Mouse (Mus musculus) lung, postnatal 0 days (tissue): ENCODE data around the gene Fut7. TPM values are rescaled to one million over a fixed set of nuclear protein-coding genes. Genes with fewer than 3 reads are reported as not detected.
A peak's percentile ranks its signal among the peaks of the same experiment; 100 is the strongest.

Experiments used
- ATAC-seq: fragments of 200-750 bp; cut with Nextera tagmentation; 2 replicates; pipeline ENCODE4 v1.8.0; 2017; ENCODE audit warnings: moderate library complexity
- DNase-seq: peaks from one replicate; pipeline ENCODE4 v3.0.0-alpha.2; 2016; ENCODE audit warnings: low spot score
- H3K27ac ChIP-seq: fragments of 300-500 bp; sonication (generic); 2 replicates; pipeline ENCODE4 v1.5.1; 2014; ENCODE audit warnings: antibody characterized with exemption, mild to moderate bottlenecking, low read length, mixed read lengths
- H3K27me3 ChIP-seq: fragments of 300-500 bp; sonication (generic); replicated peaks from 2 replicates; pipeline ENCODE4 v1.6.1; 2014; ENCODE audit warnings: low read length, mixed read lengths; ENCODE audit not compliant: insufficient read depth
- H3K36me3 ChIP-seq: fragments of 300-500 bp; sonication (generic); 2 replicates; pipeline ENCODE4 v1.6.1; 2014; ENCODE audit warnings: low read length, mixed read lengths; ENCODE audit not compliant: insufficient read depth
- H3K4me1 ChIP-seq: fragments of 300-500 bp; sonication (generic); 2 replicates; pipeline ENCODE4 v1.6.1; 2014; ENCODE audit warnings: antibody characterized with exemption, low read depth, low read length, mixed read lengths; ENCODE audit not compliant: insufficient read depth
- H3K4me2 ChIP-seq: fragments of 300-500 bp; sonication (generic); replicated peaks from 2 replicates; pipeline ENCODE4 v1.6.1; 2014; ENCODE audit warnings: low read depth, mild to moderate bottlenecking, low read length, moderate library complexity, mixed read lengths
- H3K4me3 ChIP-seq: fragments of 300-500 bp; sonication (generic); 2 replicates; pipeline ENCODE4 v1.5.1; 2014; ENCODE audit warnings: low read depth, low read length
- H3K9ac ChIP-seq: fragments of 300-500 bp; sonication (generic); replicated peaks from 2 replicates; pipeline ENCODE4 v1.6.1; 2014; ENCODE audit warnings: low read depth, mild to moderate bottlenecking
- H3K9me3 ChIP-seq: fragments of 300-500 bp; sonication (generic); 2 replicates; pipeline ENCODE4 v1.6.1; 2016; ENCODE audit warnings: low read length, mixed read lengths
- CTCF ChIP-seq: IDR thresholded peaks from 2 replicates; pipeline ENCODE4 v1.5.1; 2016; ENCODE audit warnings: antibody characterized with exemption, mild to moderate bottlenecking
- EP300 ChIP-seq: IDR thresholded peaks from 2 replicates; pipeline ENCODE4 v1.6.1; 2016; ENCODE audit warnings: antibody characterized with exemption, mild to moderate bottlenecking, control low read depth
- WGBS: fragments of 180-500 bp; shearing (Covaris S2); extraction: QIAGEN DNeasy Blood & Tissue Kit; methylation state at CpG from one replicate; pipeline ENCODE4 v1.1.7; 2014; 5-methylcytosine and 5-hydroxymethylcytosine counted together
- microRNA-seq: library from miRNA; unstranded; fragments of <30 nt; microRNA quantifications from one replicate; pipeline ENCODE4, GENCODE M21; 2016
- polyA plus RNA-seq: library from polyadenylated mRNA; unstranded; fragments of >200 nt; fragmentation: Nextera tagmentation; extraction: Ambion mirVana; gene quantifications from 2 replicates; pipeline ENCODE4 v1.2.1, GENCODE M21; 2015

Gene Fut7
- polyA plus RNA-seq, 1 experiment from 2014 or later = 0.45 TPM

GRCm38 (mm10) chr2:25468962-25469915 is 46.2 kb downstream of the Fut7 start:
- 63% methylated on average over 10 of the region's 10 CpGs for WGBS
- peak; percentile 67 for ATAC-seq
- H3K36me3 ChIP-seq = no peaks in the 10 kb centered on the region
- no peak for TF ChIP-seq CTCF
- TF ChIP-seq EP300 = no peak
- H3K4me1 ChIP-seq = no peaks in the 10 kb centered on the region
- H3K4me3 ChIP-seq = no peak overlapping the region
- no peaks in the 10 kb centered on the region for H3K9me3 ChIP-seq
- DNase-seq = peak; percentile 27
- H3K4me2 ChIP-seq = no peak overlapping the region
- no peaks in the 10 kb centered on the region for H3K27me3 ChIP-seq
- no peak overlapping the region for H3K27ac ChIP-seq
- H3K9ac ChIP-seq = no peak overlapping the region

GRCm38 (mm10) chr2:25469969-25470368 is 46.9 kb downstream of the Fut7 start, which contains the start of gene Ptgds:
Gene Ptgds, minus strand, starts transcription at chr2:25470046.
- no peak within 1 kb of the TSS for H3K9ac ChIP-seq
- no peak within 1 kb of the TSS for H3K27ac ChIP-seq
- H3K4me2 ChIP-seq = no peak within 1 kb of the TSS
- no peak for TF ChIP-seq CTCF
- TF ChIP-seq EP300 = no peak
- no peak for DNase-seq
- H3K4me3 ChIP-seq = no peak within 1 kb of the TSS
- WGBS = 20% methylated on average over 6 of the region's 6 CpGs
- no peaks in the 10 kb centered on the region for H3K36me3 ChIP-seq
- no peaks in the 10 kb centered on the region for H3K9me3 ChIP-seq
- no peaks in the 10 kb centered on the region for H3K4me1 ChIP-seq
- H3K27me3 ChIP-seq = no peaks in the 10 kb centered on the region
- ATAC-seq = no peak

GRCm38 (mm10) chr2:25472550-25472949 is 49.5 kb downstream of the Fut7 start:
- no peaks in the 10 kb centered on the region for H3K4me1 ChIP-seq
- no peak for TF ChIP-seq CTCF
- no peak overlapping the region for H3K4me3 ChIP-seq
- no peak overlapping the region for H3K4me2 ChIP-seq
- H3K27me3 ChIP-seq = no peaks in the 10 kb centered on the region
- WGBS = 69% methylated on average over 2 of the region's 2 CpGs
- H3K9ac ChIP-seq = no peak overlapping the region
- H3K36me3 ChIP-seq = no peaks in the 10 kb centered on the region
- DNase-seq (no peak), ATAC-seq (no peak)
- no peaks in the 10 kb centered on the region for H3K9me3 ChIP-seq
- no peak overlapping the region for H3K27ac ChIP-seq

Small RNA genes lying within 50 kb of the gene (microRNA-seq; reads per million reads assigned to microRNA genes)
- not detected for gene Mir3087

Other genes with a start within 250 kb of the Fut7 start
- gene Nrarp, start 242.5 kb upstream of the Fut7 start, polyA plus RNA-seq = 14.1 and 16.0 TPM in 2 replicates
- 13.8 and 14.8 TPM in 2 replicates for gene Tor4a, start 226.4 kb upstream of the Fut7 start, polyA plus RNA-seq
- 74.0 and 80.1 TPM in 2 replicates for gene Nelfb, start 211.8 kb upstream of the Fut7 start, polyA plus RNA-seq
- gene Stpg3, start 208.6 kb upstream of the Fut7 start, polyA plus RNA-seq = 0.12 TPM in 1 of 2 replicates, not detected in the other
- gene Fam166a, start 204.5 kb upstream of the Fut7 start, polyA plus RNA-seq = 0.32 and 0.98 TPM in 2 replicates
- gene Tubb4b, start 198.6 kb upstream of the Fut7 start, polyA plus RNA-seq = 344 and 386 TPM in 2 replicates
- gene Slc34a3, start 188.9 kb upstream of the Fut7 start, polyA plus RNA-seq = not detected in 2 replicates
- 0.10 TPM in 1 of 2 replicates, not detected in the other for gene Rnf224, start 186.5 kb upstream of the Fut7 start, polyA plus RNA-seq
- 3.4 TPM in 2 replicates for gene Rnf208, start 181.0 kb upstream of the Fut7 start, polyA plus RNA-seq
- gene Cysrt1, start 180.8 kb upstream of the Fut7 start, polyA plus RNA-seq = 0.69 and 0.85 TPM in 2 replicates
- 4.1 and 4.3 TPM in 2 replicates for gene AL732309.1, start 176.4 kb upstream of the Fut7 start, polyA plus RNA-seq
- gene Tmem203, start 167.8 kb upstream of the Fut7 start, polyA plus RNA-seq = 43.2 and 44.9 TPM in 2 replicates
- 7.2 and 7.4 TPM in 2 replicates for gene Tprn, start 160.6 kb upstream of the Fut7 start, polyA plus RNA-seq
- gene Ssna1, start 150.8 kb upstream of the Fut7 start, polyA plus RNA-seq = 146 and 173 TPM in 2 replicates
- 88.4 and 89.0 TPM in 2 replicates for gene Anapc2, start 150.8 kb upstream of the Fut7 start, polyA plus RNA-seq
- gene Tmem210, start 135.1 kb upstream of the Fut7 start, polyA plus RNA-seq = not detected in 2 replicates
- 42.2 and 46.5 TPM in 2 replicates for gene Lrrc26, start 133.4 kb upstream of the Fut7 start, polyA plus RNA-seq
- gene Grin1, start 104.1 kb upstream of the Fut7 start, polyA plus RNA-seq = 0.30 and 0.36 TPM in 2 replicates
- gene Man1b1, start 90.9 kb upstream of the Fut7 start, polyA plus RNA-seq = 36.8 and 40.9 TPM in 2 replicates
- gene Dpp7, start 66.9 kb upstream of the Fut7 start, polyA plus RNA-seq = 10.5 and 11.1 TPM in 2 replicates
- 74.4 and 75.5 TPM in 2 replicates for gene Uap1l1, start 57.6 kb upstream of the Fut7 start, polyA plus RNA-seq
- 2.2 and 2.4 TPM in 2 replicates for gene Sapcd2, start 50.9 kb upstream of the Fut7 start, polyA plus RNA-seq
- gene Entpd2, start 27.4 kb upstream of the Fut7 start, polyA plus RNA-seq = 2.6 and 2.8 TPM in 2 replicates
- 42.7 and 45.3 TPM in 2 replicates for gene Npdc1, start 23.9 kb upstream of the Fut7 start, polyA plus RNA-seq
- 2.7 and 4.0 TPM in 2 replicates for gene Abca2, start 5.4 kb downstream of the Fut7 start, polyA plus RNA-seq
- gene Clic3, start 33.6 kb downstream of the Fut7 start, polyA plus RNA-seq = 633 and 715 TPM in 2 replicates
- 67.4 and 68.9 TPM in 2 replicates for gene Paxx, start 37.8 kb downstream of the Fut7 start, polyA plus RNA-seq
- gene Ptgds, start 46.8 kb downstream of the Fut7 start, polyA plus RNA-seq = 5.8 and 6.1 TPM in 2 replicates
- gene Lcn12, start 70.6 kb downstream of the Fut7 start, polyA plus RNA-seq = not detected in 2 replicates
- 39.7 and 43.4 TPM in 2 replicates for gene Fbxw5, start 77.5 kb downstream of the Fut7 start, polyA plus RNA-seq
- gene C8g, start 78.5 kb downstream of the Fut7 start, polyA plus RNA-seq = 2.6 and 3.2 TPM in 2 replicates
- 20.7 and 21.0 TPM in 2 replicates for gene Traf2, start 123.7 kb downstream of the Fut7 start, polyA plus RNA-seq
- 297 and 329 TPM in 2 replicates for gene Edf1, start 134.6 kb downstream of the Fut7 start, polyA plus RNA-seq
- 0.31 and 1.2 TPM in 2 replicates for gene Mamdc4, start 151.6 kb downstream of the Fut7 start, polyA plus RNA-seq
- gene Phpt1, start 152.0 kb downstream of the Fut7 start, polyA plus RNA-seq = 97.7 and 103 TPM in 2 replicates
- gene Ajm1, start 158.5 kb downstream of the Fut7 start, polyA plus RNA-seq = 0.07 TPM in 1 of 2 replicates, not detected in the other
- 34.7 and 41.2 TPM in 2 replicates for gene Rabl6, start 185.3 kb downstream of the Fut7 start, polyA plus RNA-seq
- gene Ccdc183, start 194.4 kb downstream of the Fut7 start, polyA plus RNA-seq = 0.38 and 0.44 TPM in 2 replicates
- gene Tmem141, start 198.7 kb downstream of the Fut7 start, polyA plus RNA-seq = 26.0 and 29.9 TPM in 2 replicates
- gene Fcna, start 204.8 kb downstream of the Fut7 start, polyA plus RNA-seq = 2.5 and 2.8 TPM in 2 replicates
- not detected in 2 replicates for gene Lcn8, start 229.9 kb downstream of the Fut7 start, polyA plus RNA-seq
- not detected in 2 replicates for gene Lcn5, start 234.7 kb downstream of the Fut7 start, polyA plus RNA-seq